Mouse (Mus musculus) kidney, embryonic 14.5 days (tissue): ENCODE measurements around the gene Lep. TPM values are rescaled to one million over a fixed set of nuclear protein-coding genes. Genes with fewer than 3 reads are reported as not detected.

Source experiments
- ATAC-seq: fragments of 200-750 bp; cut with Nextera tagmentation; 2 replicates; pipeline ENCODE4 v1.8.0; 2017; ENCODE audit warnings: moderate number of reproducible peaks, mild to moderate bottlenecking, moderate TSS enrichment, moderate library complexity; ENCODE audit not compliant: low FRiP score, low TSS enrichment
- H3K27ac ChIP-seq: fragments of 300-500 bp; sonication (generic); 2 replicates; pipeline ENCODE4 v1.5.1; 2014; ENCODE audit warnings: low read depth, mild to moderate bottlenecking, low read length, moderate library complexity, mixed read lengths
- H3K27me3 ChIP-seq: fragments of 300-500 bp; sonication (generic); 2 replicates; pipeline ENCODE4 v1.6.1; 2014; ENCODE audit warnings: mild to moderate bottlenecking, low read length; ENCODE audit not compliant: control insufficient read depth, insufficient read depth
- H3K36me3 ChIP-seq: fragments of 300-500 bp; sonication (generic); 2 replicates; pipeline ENCODE4 v1.6.1; 2014; ENCODE audit warnings: low read length, mixed read lengths; ENCODE audit not compliant: control insufficient read depth, insufficient read depth
- H3K4me1 ChIP-seq: fragments of 300-500 bp; sonication (generic); 2 replicates; pipeline ENCODE4 v1.6.1; 2014; ENCODE audit warnings: low read length, mixed read lengths; ENCODE audit not compliant: control insufficient read depth, insufficient read depth
- H3K4me2 ChIP-seq: fragments of 300-500 bp; sonication (generic); replicated peaks from 2 replicates; pipeline ENCODE4 v1.6.1; 2014; ENCODE audit warnings: low read depth, mild to moderate bottlenecking, low read length
- H3K4me3 ChIP-seq: fragments of 300-500 bp; sonication (generic); 2 replicates; pipeline ENCODE4 v1.5.1; 2014; ENCODE audit warnings: mild to moderate bottlenecking, low read length
- H3K9ac ChIP-seq: fragments of 300-500 bp; sonication (generic); 2 replicates; pipeline ENCODE4 v1.6.1; 2014; ENCODE audit warnings: low read depth, mild to moderate bottlenecking, low read length, moderate library complexity
- H3K9me3 ChIP-seq: fragments of 300-500 bp; sonication (generic); 2 replicates; pipeline ENCODE4 v1.6.1; 2016; ENCODE audit warnings: low read length; ENCODE audit not compliant: control insufficient read depth
- WGBS: fragments of 180-500 bp; shearing (Covaris S2); extraction: QIAGEN DNeasy Blood & Tissue Kit; methylation state at CpG from one replicate; pipeline ENCODE4 v1.1.7; 2014; 5-methylcytosine and 5-hydroxymethylcytosine counted together
- polyA plus RNA-seq: library from polyadenylated mRNA; unstranded; fragments of >200 nt; fragmentation: Nextera tagmentation; extraction: Ambion mirVana; gene quantifications from 2 replicates; pipeline ENCODE4 v1.2.1, GENCODE M21; 2014

Gene Lep
- polyA plus RNA-seq, 1 experiment from 2014 or later, result not detected

DNA sequence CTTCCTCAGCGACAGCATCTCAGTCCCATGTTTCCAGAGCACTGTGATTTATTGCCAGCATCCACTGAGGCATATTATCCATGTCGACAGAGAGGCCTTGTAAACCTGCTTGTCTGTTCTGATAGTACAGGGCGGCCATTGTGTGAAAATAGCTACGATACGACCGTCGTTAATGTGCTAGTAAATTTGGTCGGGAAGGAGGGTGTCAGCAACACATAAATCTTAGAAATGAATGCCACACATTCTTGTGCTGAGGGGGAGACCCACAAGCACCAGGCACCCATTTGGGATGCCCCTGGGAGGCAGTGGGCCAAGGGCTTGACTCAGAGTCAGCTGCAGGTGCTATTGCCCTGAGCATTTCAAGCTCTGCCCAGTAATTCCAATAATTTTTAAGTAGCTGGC, 6.4 kb downstream of the Lep start:
- H3K27me3 ChIP-seq, result no peaks in the 10 kb centered on the region
- H3K27ac ChIP-seq, result no peak overlapping the region
- H3K4me3 ChIP-seq, result no peak overlapping the region
- no peaks in the 10 kb centered on the region for H3K36me3 ChIP-seq
- 11% methylated on average over 8 of the region's 8 CpGs for WGBS
- H3K4me1 ChIP-seq, result no peaks in the 10 kb centered on the region
- no peak overlapping the region for H3K9ac ChIP-seq
- H3K4me2 ChIP-seq, result no peak overlapping the region
- ATAC-seq, result peak; percentile 39; the same call in 1 of the 2 replicates
- no peaks in the 10 kb centered on the region for H3K9me3 ChIP-seq

DNA sequence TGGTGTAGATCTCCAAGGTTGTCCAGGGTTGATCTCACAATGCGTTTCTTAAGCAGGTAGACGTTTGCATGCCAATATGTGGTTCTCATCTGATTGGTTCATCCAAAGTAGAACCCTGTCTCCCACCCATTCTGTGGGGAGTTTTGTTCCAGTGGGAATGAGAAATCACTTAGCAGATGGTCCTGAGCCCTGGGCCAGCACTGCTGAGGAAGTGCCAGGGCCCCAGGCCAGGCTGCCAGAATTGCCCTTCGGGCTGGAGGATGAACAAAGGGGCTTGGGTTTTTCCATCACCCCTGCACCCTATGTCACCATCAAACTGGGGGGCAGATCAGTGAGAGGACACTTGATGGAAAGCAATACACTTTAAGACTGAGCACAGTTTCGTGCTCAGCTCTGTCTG, 12.2 kb downstream of the Lep start:
- H3K4me3 ChIP-seq, result no peak overlapping the region
- H3K9ac ChIP-seq, result no peak overlapping the region
- H3K4me2 ChIP-seq, result no peak overlapping the region
- ATAC-seq, result no peak
- H3K36me3 ChIP-seq, result no peaks in the 10 kb centered on the region
- H3K9me3 ChIP-seq, result no peaks in the 10 kb centered on the region
- no peaks in the 10 kb centered on the region for H3K27me3 ChIP-seq
- no peak overlapping the region for H3K27ac ChIP-seq
- no peaks in the 10 kb centered on the region for H3K4me1 ChIP-seq
- WGBS, result 90% methylated on average over 4 of the region's 4 CpGs

DNA sequence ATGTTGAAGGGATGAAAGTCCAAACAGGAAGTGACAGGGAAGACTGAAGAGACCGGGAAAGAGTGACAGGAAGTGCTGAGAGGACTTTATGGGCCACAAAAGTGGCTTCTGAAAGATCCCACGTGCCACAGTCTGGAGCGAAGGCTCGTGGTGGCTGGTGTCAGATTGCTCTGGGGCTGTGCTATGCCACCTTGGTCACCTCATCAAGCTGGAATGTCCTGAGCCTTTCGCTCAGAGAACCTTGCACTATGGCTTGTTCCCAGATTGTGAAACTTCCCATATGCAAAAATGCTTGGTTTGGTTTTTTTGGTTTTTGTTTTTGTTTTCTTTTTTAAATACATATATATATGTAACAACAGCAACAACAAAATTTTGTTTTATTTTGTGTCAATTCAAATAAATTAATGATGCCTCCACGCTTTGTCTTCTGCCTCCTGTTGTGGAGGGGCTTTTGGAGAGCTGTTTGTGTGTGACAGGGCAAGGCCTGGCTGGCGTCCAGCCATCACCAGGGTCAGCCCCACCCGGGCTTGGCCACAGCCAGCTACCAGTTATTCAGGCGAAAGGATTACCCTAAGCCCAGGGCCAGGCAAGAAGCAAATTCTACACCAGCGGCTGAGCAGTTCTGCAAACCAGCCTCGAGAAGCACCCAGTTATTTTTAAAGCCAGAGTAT, 13.6 kb downstream of the Lep start:
- Histone ChIP-seq H3K27ac (no peak overlapping the region), H3K4me3 (no peak overlapping the region), H3K36me3 (no peaks in the 10 kb centered on the region), H3K9ac (no peak overlapping the region), H3K4me2 (no peak overlapping the region), H3K4me1 (no peaks in the 10 kb centered on the region), H3K9me3 (no peaks in the 10 kb centered on the region), H3K27me3 (no peaks in the 10 kb centered on the region)
- WGBS, result 47% methylated on average over 11 of the region's 11 CpGs
- ATAC-seq, result no peak

DNA sequence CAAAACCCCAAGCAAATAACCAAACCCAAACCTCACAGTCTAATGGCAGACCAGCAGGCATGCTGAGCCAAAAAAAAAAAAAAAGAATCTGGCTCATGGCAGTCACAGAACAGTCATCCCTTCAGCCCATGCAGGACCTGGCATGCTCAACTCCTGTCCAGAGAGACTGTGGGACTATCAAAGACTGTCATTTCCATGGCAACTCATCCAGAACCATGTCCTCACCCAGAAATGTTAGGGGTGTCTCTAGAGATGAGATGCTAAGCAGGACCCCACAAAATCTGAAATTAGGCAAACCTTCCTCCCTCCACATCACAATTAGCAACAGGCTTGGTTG, 14.1 kb downstream of the Lep start:
- H3K4me2 ChIP-seq, result no peak overlapping the region
- no peaks in the 10 kb centered on the region for H3K4me1 ChIP-seq
- H3K4me3 ChIP-seq, result no peak overlapping the region
- no peak overlapping the region for H3K9ac ChIP-seq
- no peak overlapping the region for H3K27ac ChIP-seq
- no peaks in the 10 kb centered on the region for H3K9me3 ChIP-seq
- no peaks in the 10 kb centered on the region for H3K27me3 ChIP-seq
- no peak for ATAC-seq
- no peaks in the 10 kb centered on the region for H3K36me3 ChIP-seq

DNA sequence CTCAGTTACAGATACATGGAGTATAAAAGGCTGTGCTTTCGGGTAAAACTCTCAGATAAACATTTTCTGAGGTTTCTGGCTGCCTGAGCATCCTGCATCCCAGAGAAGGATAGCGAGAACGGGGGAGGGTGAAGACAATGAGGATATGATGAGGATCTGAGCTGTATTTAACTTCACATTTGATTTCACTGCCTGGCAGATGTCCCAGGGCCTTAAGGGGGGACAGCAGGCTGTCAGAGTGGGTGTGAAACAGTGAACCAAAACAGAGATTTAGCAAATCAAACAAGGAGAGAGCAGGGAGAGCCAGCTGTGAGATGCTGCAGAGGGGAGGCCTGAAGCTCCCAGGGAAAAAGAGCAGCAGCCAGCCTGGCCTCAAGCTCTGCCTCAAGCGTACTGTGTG, 19.3 kb downstream of the Lep start:
- Histone ChIP-seq H3K9me3 (no peaks in the 10 kb centered on the region), H3K9ac (no peak overlapping the region), H3K36me3 (no peaks in the 10 kb centered on the region), H3K27ac (no peak overlapping the region), H3K27me3 (no peaks in the 10 kb centered on the region), H3K4me2 (no peak overlapping the region), H3K4me3 (no peak overlapping the region), H3K4me1 (no peaks in the 10 kb centered on the region)
- 71% methylated on average over 4 of the region's 4 CpGs for WGBS
- ATAC-seq, result no peak

DNA sequence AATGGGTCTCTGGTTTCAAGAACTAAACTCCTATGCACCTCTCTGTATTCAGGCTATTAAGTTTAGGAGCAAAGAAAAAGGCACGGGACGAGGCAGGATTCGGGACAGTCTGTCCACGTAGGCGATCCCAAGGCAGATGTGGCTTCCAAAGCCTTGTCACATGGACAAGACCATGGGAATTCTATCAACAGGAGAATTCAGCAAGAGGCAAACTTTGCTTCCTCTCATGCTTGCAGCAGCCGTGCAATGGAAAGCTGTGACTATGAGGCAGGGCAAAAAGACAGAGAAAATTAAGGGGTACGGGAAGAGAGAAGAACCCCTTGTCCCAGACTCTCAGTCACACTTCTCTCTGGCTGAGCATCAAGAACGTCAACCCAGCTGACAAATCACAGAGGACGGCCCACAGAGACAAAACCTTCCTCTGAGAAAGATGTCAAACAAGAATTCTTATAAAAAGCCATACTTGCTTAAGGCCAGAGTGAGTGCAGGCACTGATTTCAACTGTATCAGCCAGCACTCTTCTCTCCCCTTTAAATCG, 21.9 kb downstream of the Lep start:
- no peak for ATAC-seq
- 83% methylated on average over 10 of the region's 10 CpGs for WGBS
- Histone ChIP-seq H3K36me3 (no peaks in the 10 kb centered on the region), H3K27me3 (no peaks in the 10 kb centered on the region), H3K9ac (no peak overlapping the region), H3K4me1 (no peaks in the 10 kb centered on the region), H3K9me3 (no peaks in the 10 kb centered on the region), H3K4me2 (no peak overlapping the region), H3K27ac (no peak overlapping the region), H3K4me3 (no peak overlapping the region)

DNA sequence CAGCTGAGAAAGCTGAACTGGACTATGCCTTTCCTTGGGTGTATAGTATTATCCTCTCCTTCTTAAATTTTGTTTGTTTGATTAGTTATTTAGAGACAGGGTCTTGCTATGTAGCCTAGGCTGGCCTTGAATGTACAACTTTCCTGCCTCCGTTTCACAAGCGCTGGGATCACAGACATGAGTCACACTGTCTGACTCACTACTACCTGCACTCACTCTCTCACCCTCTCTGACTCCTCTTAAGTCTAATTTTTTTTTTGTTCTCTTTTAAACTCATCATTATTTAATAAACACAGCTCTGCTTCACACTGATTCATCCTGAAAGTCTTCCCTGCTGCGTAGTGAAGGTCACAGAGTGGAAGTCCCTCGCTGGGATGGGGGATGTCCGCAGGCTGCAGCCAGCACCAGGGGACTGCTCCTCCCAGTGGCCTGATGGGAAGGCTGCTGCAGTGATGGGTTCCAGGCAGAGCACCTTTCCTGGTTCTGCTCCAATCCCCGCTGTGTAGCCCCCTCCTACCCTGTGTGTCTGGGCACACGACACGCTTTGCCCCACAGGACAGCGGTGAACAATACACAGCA, 22.8 kb downstream of the Lep start:
- no peaks in the 10 kb centered on the region for H3K36me3 ChIP-seq
- no peak overlapping the region for H3K4me3 ChIP-seq
- ATAC-seq, result no peak
- H3K4me1 ChIP-seq, result no peaks in the 10 kb centered on the region
- no peak overlapping the region for H3K4me2 ChIP-seq
- WGBS, result 67% methylated on average over 9 of the region's 9 CpGs
- H3K9ac ChIP-seq, result no peak overlapping the region
- H3K27me3 ChIP-seq, result no peaks in the 10 kb centered on the region
- H3K9me3 ChIP-seq, result no peaks in the 10 kb centered on the region
- no peak overlapping the region for H3K27ac ChIP-seq

DNA sequence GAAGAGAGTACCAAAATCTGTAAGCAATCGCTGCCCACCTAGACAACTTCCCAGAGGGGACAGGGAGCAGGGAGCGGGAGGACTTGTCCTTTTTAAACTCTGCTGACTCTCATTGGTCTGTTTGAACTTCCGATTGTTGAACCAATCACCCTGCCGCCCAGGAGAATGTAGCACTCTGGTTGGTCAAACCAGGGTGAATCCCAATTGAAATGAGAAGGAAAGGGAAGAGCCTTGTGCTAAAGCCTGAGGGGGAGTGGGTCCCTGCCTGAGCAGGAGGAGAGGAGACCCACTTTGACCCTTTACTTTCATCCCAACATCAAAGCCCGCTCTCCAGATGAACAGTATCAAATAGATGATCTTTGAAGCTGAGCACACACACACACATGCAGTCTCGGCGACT, 24.4 kb downstream of the Lep start:
- no peak overlapping the region for H3K27ac ChIP-seq
- H3K27me3 ChIP-seq, result no peaks in the 10 kb centered on the region
- no peak overlapping the region for H3K4me2 ChIP-seq
- WGBS, result 38% methylated on average over 7 of the region's 7 CpGs
- H3K9me3 ChIP-seq, result no peaks in the 10 kb centered on the region
- H3K4me1 ChIP-seq, result no peaks in the 10 kb centered on the region
- H3K4me3 ChIP-seq, result no peak overlapping the region
- H3K9ac ChIP-seq, result no peak overlapping the region
- peak; percentile 61; the same call in 1 of the 2 replicates for ATAC-seq
- no peaks in the 10 kb centered on the region for H3K36me3 ChIP-seq

DNA sequence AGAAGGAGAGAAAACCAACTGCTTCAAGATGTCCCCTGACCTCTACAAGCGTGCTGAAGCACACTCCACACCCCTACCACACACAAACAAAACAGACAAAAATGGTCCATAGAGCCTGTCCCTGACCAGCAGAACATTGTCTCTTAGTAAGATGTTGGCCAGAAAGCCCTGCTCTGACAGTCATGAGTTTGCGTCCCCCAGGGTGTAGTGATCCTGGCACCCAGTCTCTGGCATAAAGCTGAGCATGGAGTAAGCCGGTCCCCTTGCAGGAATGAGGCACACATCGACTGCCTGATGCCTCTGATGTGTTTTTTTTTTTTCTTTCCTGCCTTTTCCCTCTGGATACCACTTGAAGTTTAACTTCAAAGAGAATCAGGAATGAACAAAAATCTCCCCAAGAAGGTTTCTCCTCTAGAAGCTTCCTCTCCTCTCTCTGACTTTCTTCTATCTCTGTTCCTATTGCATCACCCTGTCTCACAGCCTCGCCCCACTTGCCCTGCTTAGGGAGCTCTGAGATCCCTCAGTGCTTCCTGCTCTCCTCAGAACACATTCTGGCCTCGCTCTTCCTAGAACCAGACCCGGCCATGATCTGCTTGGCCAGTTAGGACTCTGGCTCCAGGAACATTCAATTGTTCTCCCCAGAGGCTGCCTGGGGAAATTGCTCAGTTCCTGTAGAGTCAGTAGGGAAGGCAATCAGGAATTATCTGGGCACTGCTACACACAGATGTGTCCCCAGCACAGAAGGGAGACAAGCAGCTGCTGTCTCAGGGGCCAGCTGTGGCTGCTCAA, 28.1 kb downstream of the Lep start:
- Histone ChIP-seq H3K4me2 (no peak overlapping the region), H3K27me3 (no peaks in the 10 kb centered on the region), H3K36me3 (no peaks in the 10 kb centered on the region), H3K4me1 (no peaks in the 10 kb centered on the region), H3K27ac (no peak overlapping the region; the same call in 1 of the 2 replicates), H3K9ac (no peak overlapping the region), H3K9me3 (peaks cover 10% of the 10 kb centered on the region; the same call in 1 of the 2 replicates), H3K4me3 (no peak overlapping the region)
- peak; percentile 56; the same call in 1 of the 2 replicates for ATAC-seq
- WGBS, result 71% methylated on average over 7 of the region's 7 CpGs
